Mouse (Mus musculus) myocyte (in vitro differentiated cells): Measurements from ENCODE around the gene Sstr3.

Experiments
- MAX ChIP-seq: IDR thresholded peaks from one replicate; pipeline ENCODE4 v1.6.1; 2011; ENCODE audit warnings: low read depth, mild to moderate bottlenecking, control low read depth
- MYOD1 ChIP-seq, 3 experiments: IDR thresholded peaks; one replicate each; pipeline ENCODE4 v1.6.1; 2011; ENCODE audit warnings: control low read depth in 2 of 3, low read depth in 2 of 3, mild to moderate bottlenecking in 2 of 3, moderate library complexity in 1 of 3; ENCODE audit not compliant: insufficient read length in 2 of 3, control insufficient read depth in 1 of 3
- POLR2A ChIP-seq: IDR thresholded peaks from one replicate; pipeline ENCODE4 v1.6.1; 2011; ENCODE audit warnings: low read depth, mild to moderate bottlenecking, control low read depth, moderate library complexity; ENCODE audit not compliant: insufficient read length
- POLR2AphosphoS2 ChIP-seq: IDR thresholded peaks from one replicate; pipeline ENCODE4 v1.6.1; 2011; ENCODE audit warnings: low read depth, control low read depth; ENCODE audit not compliant: insufficient read length
- REST ChIP-seq: IDR thresholded peaks from one replicate; pipeline ENCODE4 v1.6.1; 2011; ENCODE audit warnings: mild to moderate bottlenecking, control low read depth, moderate library complexity; ENCODE audit not compliant: insufficient read depth, insufficient read length
- SRF ChIP-seq: IDR thresholded peaks from one replicate; pipeline ENCODE4 v1.6.1; 2011; ENCODE audit warnings: low read depth; ENCODE audit not compliant: control insufficient read depth, insufficient read length
- USF1 ChIP-seq: IDR thresholded peaks from one replicate; pipeline ENCODE4 v1.6.1; 2011; ENCODE audit warnings: low read depth, mild to moderate bottlenecking, control low read depth, moderate library complexity

GRCm38 (mm10) chr15:78593896-78594425 is 49.5 kb upstream of the Sstr3 start:
- TF ChIP-seq POLR2A (no peak), MYOD1 (IDR thresholded peaks at IDR 0.05; ENCODE audit: control insufficient read depth in 1 of 3, insufficient read length in 2 of 3, low read depth in 2 of 3) (no peak), MAX (no peak), USF1 (no peak), POLR2AphosphoS2 (no peak), SRF (no peak), REST (no peak)
